Mouse (Mus musculus) ES-E14 (cell line): ENCODE measurements around the gene Zbtb48. TPM values are rescaled to one million over a fixed set of nuclear protein-coding genes. Genes with fewer than 3 reads are reported as not detected.

Source experiments
- DNase-seq: peaks from one replicate; pipeline ENCODE4 v3.0.0-alpha.2; 2013; ENCODE audit warnings: low read depth, low spot score
- H3K27ac ChIP-seq: 2 replicates; pipeline ENCODE4 v1.5.1; 2012; ENCODE audit warnings: low read depth, mild to moderate bottlenecking, low read length, moderate library complexity, mixed read lengths; ENCODE audit not compliant: poor library complexity, insufficient read depth, severe bottlenecking
- H3K36me3 ChIP-seq: 2 replicates; pipeline ENCODE4 v1.6.1; 2012; ENCODE audit warnings: mild to moderate bottlenecking, low read length, moderate library complexity, mixed read lengths; ENCODE audit not compliant: control insufficient read depth, poor library complexity, insufficient read depth, severe bottlenecking
- H3K4me1 ChIP-seq, 2 experiments: fragments of 150-350 bp in 1 of 2; sonication (generic) in 1 of 2; 2 replicates each; pipeline ENCODE4 v1.6.1; 2012; ENCODE audit warnings: low read length in 2 of 2, mild to moderate bottlenecking in 1 of 2, mixed read lengths in 1 of 2; ENCODE audit not compliant: control insufficient read depth in 2 of 2, insufficient read depth in 2 of 2, poor library complexity in 1 of 2
- H3K4me3 ChIP-seq, 2 experiments: fragments of 150-350 bp in 1 of 2; sonication (generic) in 1 of 2; 2 replicates each; pipeline ENCODE4 v1.5.1; 2012; ENCODE audit warnings: low read length in 2 of 2, low read depth in 1 of 2, mild to moderate bottlenecking in 1 of 2, mixed read lengths in 1 of 2; ENCODE audit not compliant: insufficient read depth in 1 of 2, poor library complexity in 1 of 2, severe bottlenecking in 1 of 2
- H3K9ac ChIP-seq: 2 replicates; pipeline ENCODE4 v1.6.1; 2012; ENCODE audit warnings: low read depth, mild to moderate bottlenecking, low read length, mixed read lengths; ENCODE audit not compliant: poor library complexity, insufficient read depth, severe bottlenecking
- H3K9me3 ChIP-seq: fragments of 150-350 bp; sonication (generic); 2 replicates; pipeline ENCODE4 v1.6.1; 2012; ENCODE audit warnings: low read depth, mild to moderate bottlenecking, low read length; ENCODE audit not compliant: control insufficient read depth, insufficient read depth
- CHD2 ChIP-seq: IDR thresholded peaks from 2 replicates; pipeline ENCODE4 v1.6.1; 2014; ENCODE audit warnings: mild to moderate bottlenecking, low read depth, low read length, inconsistent platforms
- HCFC1 ChIP-seq: IDR thresholded peaks from 2 replicates; pipeline ENCODE4 v1.6.1; 2012; ENCODE audit warnings: low read length, inconsistent platforms, borderline replicate concordance; ENCODE audit not compliant: insufficient read depth
- MAFK ChIP-seq: IDR thresholded peaks from 2 replicates; pipeline ENCODE4 v1.6.1; 2014; ENCODE audit warnings: mild to moderate bottlenecking, low read depth, low read length, inconsistent platforms; ENCODE audit not compliant: insufficient read depth
- ZC3H11A ChIP-seq: IDR thresholded peaks from 2 replicates; pipeline ENCODE4 v1.6.1; 2012; ENCODE audit warnings: low read depth, mild to moderate bottlenecking, inconsistent platforms, low read length, borderline replicate concordance
- ZNF384 ChIP-seq: IDR thresholded peaks from 2 replicates; pipeline ENCODE4 v1.6.1; 2012; ENCODE audit warnings: low read depth, low read length, inconsistent platforms
- in situ Hi-C, 2 experiments: fragments of 600-800 bp; cut with MboI; formaldehyde crosslinking; loops; one replicate each; pipeline ENCODE4 v1.15.1; 2025; ENCODE audit warnings: low sequenced_read_pairs in 2 of 2, inconsistent platforms in 1 of 2; ENCODE audit not compliant: unreplicated experiment in 2 of 2
- total RNA-seq: library from RNA; depleted of rRNA; stranded (reverse); fragments of 300-350 nt; gene quantifications from 2 replicates; pipeline ENCODE4 v1.2.3, GENCODE M21; 2012

Zbtb48 gene
- total RNA-seq, 1 experiment, result 18.7 TPM

- H3K9me3 ChIP-seq, result no peaks in the 10 kb centered on the region
- peaks cover 0 to 30% of the 10 kb centered on the region in 2 experiments; a peak in 3 of 4 replicates for H3K4me1 ChIP-seq
- H3K27ac ChIP-seq, result peak within 1 kb of the TSS; percentile 16; the same call in 1 of the 2 replicates
- H3K4me3 ChIP-seq, result peak within 1 kb of the TSS; percentile 89 to 97
- H3K9ac ChIP-seq, result peak within 1 kb of the TSS; percentile 82
- in situ Hi-C loops, result no loop called here
- peaks cover 30% of the 10 kb centered on the region for H3K36me3 ChIP-seq
- DNase-seq, result no peak
- no peak for TF ChIP-seq ZC3H11A
- TF ChIP-seq HCFC1, result peak; percentile 67; the same call in 1 of the 2 replicates
These were observed 38.9 kb downstream of the Zbtb48 start, which contains the start of gene Thap3 for GRCm38 (mm10) chr4:151988342-151989109. Gene Thap3 (minus strand): TSS chr4:151988997.

DNA sequence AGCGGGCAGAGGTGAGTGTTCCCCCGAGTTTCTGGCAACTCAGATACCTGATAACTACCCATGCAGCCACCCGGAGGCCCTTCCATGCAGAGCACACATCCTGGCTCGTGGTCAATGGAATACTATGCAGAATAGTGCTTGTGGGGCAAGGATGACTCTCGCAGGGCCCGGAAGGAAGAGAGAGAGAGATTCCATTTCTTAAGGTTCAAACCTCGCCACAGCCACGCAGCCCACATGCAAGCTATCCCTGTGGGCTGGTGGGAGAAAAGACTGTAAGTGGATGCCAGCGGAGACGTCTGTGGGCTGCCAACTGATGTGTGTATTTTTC, 39.5 kb downstream of the Zbtb48 start:
- DNase-seq, result no peak
- H3K4me3 ChIP-seq, result peak overlapping the region; percentile 89 to 97
- H3K4me1 ChIP-seq, result peaks cover 0 to 34% of the 10 kb centered on the region in 2 experiments; a peak in 3 of 4 replicates
- H3K9me3 ChIP-seq, result no peaks in the 10 kb centered on the region
- TF ChIP-seq HCFC1, result no peak
- TF ChIP-seq MAFK, result no peak
- TF ChIP-seq CHD2, result no peak
- peaks cover 29% of the 10 kb centered on the region for H3K36me3 ChIP-seq
- peak overlapping the region; percentile 82; the same call in 1 of the 2 replicates for H3K9ac ChIP-seq
- in situ Hi-C loops, result no loop called here
- H3K27ac ChIP-seq, result no peak overlapping the region

DNA sequence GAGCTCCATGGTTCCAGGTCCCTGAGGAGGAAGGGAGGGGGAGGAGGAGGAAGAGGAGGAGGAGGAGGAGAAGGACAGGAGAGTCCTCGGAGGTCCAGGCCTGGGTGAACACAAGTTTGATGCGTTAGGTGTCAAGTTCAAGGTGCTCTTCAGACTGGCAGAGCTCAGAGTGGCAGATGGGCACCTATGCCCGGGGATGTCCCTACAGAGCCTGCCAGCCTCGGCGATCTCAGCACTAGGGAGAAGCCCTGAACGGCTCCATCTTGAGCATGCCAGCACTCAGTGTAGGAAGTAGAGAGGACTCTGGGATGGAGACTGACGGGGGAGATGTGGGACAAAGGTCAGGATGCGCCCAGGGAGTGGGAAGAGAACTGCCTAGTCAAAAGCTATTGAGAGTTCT, 40.8 kb downstream of the Zbtb48 start:
- H3K27ac ChIP-seq, result no peak overlapping the region
- in situ Hi-C loops, result no loop called here
- H3K4me3 ChIP-seq, result no peak overlapping the region
- DNase-seq, result no peak
- H3K36me3 ChIP-seq, result peaks cover 19% of the 10 kb centered on the region
- no peak overlapping the region for H3K9ac ChIP-seq
- no peaks in the 10 kb centered on the region for H3K9me3 ChIP-seq
- TF ChIP-seq HCFC1 (no peak), ZC3H11A (no peak), ZNF384 (no peak), CHD2 (no peak), MAFK (no peak)
- H3K4me1 ChIP-seq, result peaks cover 0 to 34% of the 10 kb centered on the region in 2 experiments; a peak in 3 of 4 replicates

DNA sequence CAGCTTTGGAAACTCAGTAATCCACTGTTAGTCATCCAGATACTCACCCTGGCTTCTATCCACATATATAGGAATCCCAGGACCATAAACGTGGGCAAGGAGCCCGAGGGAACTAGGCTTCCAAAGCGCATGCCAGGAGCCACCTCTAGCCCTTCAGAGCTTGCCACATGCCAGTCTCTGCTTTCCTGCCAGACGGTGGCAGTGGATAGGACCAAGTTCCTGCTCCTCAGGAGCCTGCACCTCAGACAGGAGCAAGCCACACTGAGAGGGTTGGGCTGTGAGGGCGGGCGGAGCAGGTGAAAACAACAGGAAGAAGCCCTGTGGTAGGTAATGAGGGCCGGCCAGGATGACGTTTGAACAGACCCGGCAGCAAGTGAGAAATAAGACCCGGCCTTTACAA, 41.6 kb downstream of the Zbtb48 start:
- no peak overlapping the region for H3K27ac ChIP-seq
- in situ Hi-C loops, result no loop called here
- no peak overlapping the region for H3K9ac ChIP-seq
- no peaks in the 10 kb centered on the region for H3K9me3 ChIP-seq
- peaks cover 0 to 29% of the 10 kb centered on the region in 2 experiments; a peak in 3 of 4 replicates for H3K4me1 ChIP-seq
- DNase-seq, result no peak
- TF ChIP-seq ZC3H11A (no peak), MAFK (no peak), HCFC1 (no peak), CHD2 (no peak), ZNF384 (no peak)
- H3K36me3 ChIP-seq, result peaks cover 15% of the 10 kb centered on the region
- H3K4me3 ChIP-seq, result no peak overlapping the region
